Mouse (Mus musculus) monocyte, adult 59 days (primary cell): Measurements from ENCODE around the gene Rap2a. TPM values are rescaled to one million over a fixed set of nuclear protein-coding genes. Genes with fewer than 3 reads are reported as not detected.

Source experiments
- total RNA-seq, 2 experiments: library from RNA; stranded (reverse); gene quantifications; one replicate each; pipeline ENCODE4 v1.2.4; 2023

Rap2a gene
- total RNA-seq = 10 to 100 TPM; 39.9 to 43.3 TPM

DNA sequence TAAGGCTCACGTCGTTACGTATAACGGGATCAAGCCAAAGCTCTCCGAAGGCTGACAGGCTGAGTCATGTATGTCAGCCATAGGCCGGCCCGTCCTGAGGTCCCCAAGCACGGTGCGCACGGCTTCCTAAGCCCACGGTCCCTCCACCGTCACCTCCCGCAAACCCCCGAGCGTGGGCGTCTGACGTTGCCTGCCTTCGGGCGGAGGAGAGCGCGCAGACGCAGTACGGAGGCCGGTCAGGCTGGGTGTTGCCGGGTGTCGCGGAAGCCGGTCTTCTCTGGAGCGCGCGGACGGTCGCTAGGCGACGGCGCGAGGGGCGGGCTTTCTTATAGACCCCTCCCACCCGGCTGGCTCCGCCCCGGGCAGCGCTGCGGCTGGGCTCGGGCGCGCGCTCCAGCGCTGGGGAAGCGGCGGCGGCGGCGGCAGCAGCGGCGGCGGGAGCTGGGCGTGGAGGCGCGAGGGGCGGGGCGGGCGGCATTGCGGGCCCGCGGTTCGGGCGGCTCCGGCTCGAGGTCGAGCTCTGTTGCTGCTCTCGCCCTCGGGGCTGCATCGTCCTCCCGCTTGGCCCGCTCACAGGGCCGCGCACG lies at the start of gene Rap2a:
Gene Rap2a (plus strand): TSS at position 463 of the 587 bp plus-strand sequence.

Other genes with a start within 250 kb of the Rap2a start
- 100 to 1,000 TPM; 192 to 196 TPM for gene Mbnl2, start 202.8 kb upstream of the Rap2a start, total RNA-seq